Mouse (Mus musculus): ENCODE measurements around the gene Slc24a3.

The Slc24a3 gene

DNA sequence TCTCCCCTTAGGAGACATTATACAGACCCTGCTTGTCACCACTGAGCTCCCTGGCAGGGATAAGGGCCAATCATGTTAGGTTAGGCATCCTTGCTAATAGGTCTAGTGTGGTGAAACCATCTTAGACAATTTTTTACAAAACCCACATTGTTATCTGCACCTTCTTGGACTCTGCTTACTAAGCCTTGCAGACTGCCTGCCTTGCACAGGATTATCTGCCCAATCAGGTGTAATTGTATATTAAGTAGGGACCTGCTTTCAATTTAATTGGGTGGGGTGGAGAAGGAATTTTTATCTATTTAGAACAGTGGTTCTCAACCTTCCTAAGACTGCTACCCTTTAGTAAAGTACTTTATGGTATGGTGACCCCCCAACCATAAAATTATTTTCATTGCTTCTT lies 394.9 kb downstream of the Slc24a3 start:
- no peak for DNase-seq

DNA sequence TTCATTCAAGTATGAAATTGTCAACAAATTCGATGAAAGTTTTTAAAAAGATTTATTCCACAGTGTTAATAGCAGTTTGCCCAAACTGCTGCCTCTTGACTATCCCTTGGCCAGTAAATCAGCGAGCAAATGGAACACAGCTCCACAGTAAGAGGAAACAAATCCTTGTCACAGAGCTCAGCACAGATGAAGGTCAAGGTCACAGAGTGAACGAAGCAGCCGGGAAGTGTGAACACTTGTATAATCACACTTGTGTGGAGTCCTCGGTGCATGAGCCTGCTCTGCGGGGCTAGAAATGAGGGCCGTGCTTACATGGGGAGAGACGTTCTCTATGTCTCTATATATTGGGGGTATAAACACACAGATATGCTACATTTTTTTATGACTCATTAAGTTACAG lies 397.0 kb downstream of the Slc24a3 start:
- no peak for DNase-seq

DNA sequence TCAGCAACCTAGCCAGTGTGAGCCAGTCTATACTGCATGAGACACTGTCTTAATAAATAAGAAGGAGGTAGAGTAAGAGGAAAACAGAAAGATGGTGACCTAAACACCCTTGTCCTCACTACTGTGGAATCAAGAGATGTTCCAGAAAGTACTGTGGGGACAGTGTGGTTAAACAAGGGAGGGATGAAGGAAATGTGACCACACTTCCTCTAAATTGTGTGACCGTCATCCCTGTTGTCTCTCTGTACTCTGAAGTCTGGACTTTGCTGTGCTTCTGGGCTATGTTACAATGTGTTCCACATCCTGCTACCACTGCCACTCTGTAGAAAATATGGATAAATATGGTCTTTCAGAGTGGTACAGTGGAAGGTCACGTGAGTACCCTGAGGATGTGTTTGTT lies 399.4 kb downstream of the Slc24a3 start:
- DNase-seq = no peak

DNA sequence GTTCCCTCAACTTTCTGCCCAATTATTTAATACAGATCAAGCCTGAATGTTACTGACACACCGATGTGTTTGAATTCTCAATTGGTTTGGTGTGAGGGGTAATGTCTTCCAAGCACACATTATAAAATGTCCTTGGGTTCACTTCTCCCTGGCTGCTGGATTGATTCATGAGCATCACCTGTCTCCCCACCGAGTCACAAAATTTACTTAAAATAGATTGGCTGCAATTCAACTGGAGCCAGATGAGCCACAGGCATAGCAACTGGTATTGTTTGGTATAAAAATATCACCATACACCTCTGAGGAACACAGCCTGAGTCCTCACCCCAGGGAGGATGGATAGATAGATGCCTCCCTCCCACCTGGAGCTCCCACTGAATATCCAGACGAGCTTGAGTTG lies 404.4 kb downstream of the Slc24a3 start:
- DNase-seq = no peak

DNA sequence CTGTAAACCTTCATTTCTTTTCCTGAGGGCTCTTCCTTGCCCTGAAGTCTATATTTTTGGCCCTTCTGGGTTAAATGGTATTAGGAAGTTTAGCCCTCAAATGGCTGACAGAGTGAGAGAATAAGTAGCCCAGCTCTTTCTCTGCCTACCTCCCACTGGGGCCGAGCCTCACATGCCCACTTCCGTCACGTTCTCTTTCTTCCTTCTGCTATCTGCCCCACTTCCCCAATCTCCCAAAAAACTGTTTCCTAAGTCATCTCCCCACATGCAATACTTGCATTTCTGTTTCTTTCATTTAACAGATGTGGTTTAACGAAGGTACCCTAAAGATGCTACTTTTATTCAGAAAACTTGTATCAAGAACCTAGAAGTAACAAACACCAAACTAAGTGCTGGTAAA lies 406.6 kb downstream of the Slc24a3 start:
- DNase-seq = no peak

DNA sequence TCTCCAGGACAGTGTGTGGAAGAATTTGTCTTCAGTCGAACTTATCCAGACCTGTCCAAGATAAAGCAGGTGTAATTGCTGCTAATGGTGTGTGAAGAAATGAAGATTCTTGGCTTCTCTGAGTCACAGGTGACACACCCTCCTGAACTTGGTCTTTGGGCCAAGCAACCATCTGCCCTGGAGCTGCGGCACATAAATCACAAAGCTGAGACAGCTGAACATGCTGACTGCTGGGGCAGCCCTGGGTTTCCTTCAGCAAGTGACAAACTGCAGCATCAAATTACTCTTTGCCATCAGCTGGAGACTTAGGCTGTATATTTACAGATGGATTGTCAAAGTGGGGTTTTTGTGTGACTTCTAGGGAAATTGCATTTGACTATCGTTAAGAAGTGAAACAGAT lies 415.5 kb downstream of the Slc24a3 start:
- DNase-seq = no peak

DNA sequence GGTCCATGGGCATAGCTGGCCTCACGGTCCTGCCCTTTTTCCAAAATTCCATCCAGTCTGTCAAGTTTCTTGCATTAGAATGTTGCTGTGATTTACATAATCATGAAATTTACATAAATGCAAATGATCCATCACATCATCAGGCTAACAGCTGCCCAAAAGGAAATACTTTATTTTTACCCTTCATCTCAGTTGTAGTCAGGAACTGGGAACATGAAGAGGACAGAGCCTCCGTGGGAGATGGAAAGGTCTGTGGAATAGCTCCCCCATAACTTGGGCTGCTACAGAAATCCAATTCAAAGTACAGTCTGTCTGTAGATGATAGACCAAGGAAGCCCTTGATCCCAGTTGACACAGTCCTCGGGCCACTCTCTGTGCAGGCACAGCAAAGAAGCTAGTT lies 417.9 kb downstream of the Slc24a3 start:
- no peak for DNase-seq

DNA sequence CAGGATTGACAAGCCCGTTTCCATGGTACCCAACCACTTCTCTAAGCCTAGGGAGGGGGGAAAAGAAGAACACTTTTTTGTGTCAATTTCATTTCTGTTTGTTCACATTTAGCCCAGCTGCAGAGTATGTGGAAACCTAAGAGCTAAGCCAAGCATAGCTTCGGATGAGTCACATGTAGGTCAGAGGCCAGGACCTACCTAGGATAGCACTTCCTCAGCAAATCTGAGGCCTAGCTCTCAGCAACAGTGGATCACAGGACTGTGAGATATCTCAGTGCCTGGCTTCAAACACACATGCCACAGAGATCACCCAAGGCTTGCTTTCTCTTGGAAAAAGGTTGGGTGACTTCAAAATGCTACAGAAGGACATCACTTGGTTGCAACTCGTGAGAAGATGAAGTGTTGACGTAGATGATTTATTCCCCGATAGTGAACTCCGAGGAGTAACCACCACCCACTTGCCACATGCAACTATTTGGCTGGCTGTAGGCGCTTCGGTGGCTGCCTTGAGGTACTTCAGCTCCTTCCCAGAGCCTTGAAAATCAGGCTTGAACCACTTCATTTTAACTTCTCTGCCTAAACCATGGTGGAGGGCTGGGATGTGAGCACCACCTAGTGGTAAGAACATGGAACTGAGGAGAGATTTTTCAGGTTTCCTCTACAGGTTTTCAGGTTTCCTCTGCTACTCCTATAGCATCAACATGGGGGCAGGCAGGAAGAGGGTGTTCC lies 420.6 kb downstream of the Slc24a3 start:
- peak; percentile 32 for DNase-seq

DNA sequence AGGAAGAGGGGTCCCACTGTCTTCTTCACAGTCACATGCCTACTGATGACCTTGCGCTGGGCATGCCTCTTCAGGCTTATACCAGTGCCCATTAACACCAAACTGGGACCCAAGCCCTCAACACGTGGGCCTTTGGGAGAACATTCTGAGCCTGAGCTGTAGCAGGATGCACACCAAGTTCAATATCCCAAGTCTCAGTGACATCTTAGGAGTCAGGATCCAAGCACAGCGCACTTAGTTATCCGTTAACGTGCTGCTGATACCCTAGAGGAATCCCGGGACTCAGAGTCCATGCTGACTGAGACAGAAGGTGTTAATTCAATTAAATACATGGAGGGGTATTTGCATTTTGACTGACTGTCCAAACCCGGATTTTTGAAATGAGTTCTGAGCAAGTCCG lies 424.3 kb downstream of the Slc24a3 start:
- no peak for DNase-seq

DNA sequence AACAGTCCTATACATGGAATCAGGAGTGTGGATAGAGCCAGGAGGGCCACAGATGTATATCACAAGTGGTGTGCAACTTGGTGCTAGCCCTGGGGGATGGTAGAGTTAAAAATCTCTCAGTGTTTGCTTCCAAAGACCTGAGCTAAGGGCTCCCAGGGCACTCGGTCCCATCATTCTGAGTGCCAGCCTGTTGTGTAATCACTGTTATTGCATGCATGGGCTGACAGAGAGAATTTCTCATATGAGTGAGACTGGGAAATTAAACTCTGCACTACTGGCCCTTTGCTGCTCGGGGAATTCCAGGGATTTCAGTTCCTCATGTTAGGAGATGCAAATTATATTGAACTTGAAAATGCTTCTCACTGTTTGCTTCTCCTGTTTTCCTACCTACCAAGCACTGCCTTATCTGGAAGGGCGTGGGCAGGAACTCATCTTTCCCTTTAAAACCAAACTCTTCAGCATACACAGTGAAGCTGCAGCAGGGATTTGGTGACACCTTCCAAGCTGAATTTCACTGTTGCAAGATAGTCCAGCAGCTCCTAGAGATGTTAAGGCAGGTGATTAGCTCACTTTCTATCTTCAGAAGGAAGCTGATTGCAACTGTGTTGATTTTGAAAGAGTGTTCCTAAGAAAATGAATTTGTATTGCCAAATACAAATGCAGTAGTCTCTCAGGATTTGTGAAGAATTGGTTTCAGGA lies 426.2 kb downstream of the Slc24a3 start:
- no peak for DNase-seq

DNA sequence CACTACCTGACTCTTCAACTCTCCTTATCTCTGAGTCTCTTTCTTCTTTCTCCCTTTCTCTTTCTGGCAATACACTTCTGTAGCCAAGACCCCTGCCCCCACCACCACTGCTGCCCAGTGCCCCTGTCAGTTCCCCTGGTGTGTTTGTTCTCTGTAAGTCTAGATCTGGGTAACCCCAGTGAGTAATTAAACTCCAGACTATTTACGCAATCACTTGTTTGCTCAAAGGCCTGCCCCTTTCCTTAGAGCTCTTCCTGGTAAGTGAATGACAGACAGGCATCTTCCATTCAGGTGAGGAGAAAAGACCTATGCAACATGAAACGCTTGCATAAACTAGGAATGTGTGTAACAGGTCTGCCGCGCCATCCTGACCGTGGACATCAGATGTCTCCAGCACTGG lies 430.3 kb downstream of the Slc24a3 start:
- DNase-seq = no peak

DNA sequence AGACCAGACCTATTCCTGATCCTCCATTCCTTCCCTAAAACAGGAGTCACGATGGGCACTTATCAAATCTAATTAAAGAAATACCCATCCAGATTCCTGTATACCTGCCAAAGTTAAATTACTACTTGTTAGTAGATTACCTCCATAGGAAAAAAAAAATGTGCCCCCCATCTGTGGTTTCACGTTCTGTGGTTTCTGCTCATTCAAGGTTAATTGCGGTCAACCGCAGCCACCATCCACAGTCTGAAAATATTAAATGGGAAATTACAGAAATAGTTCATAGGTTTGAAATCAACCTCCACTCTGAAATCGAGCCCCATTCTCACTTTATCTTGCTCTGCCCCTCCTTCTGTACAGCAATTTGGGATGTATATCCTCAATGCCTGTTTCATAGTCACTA lies 440.3 kb downstream of the Slc24a3 start:
- DNase-seq = no peak

DNA sequence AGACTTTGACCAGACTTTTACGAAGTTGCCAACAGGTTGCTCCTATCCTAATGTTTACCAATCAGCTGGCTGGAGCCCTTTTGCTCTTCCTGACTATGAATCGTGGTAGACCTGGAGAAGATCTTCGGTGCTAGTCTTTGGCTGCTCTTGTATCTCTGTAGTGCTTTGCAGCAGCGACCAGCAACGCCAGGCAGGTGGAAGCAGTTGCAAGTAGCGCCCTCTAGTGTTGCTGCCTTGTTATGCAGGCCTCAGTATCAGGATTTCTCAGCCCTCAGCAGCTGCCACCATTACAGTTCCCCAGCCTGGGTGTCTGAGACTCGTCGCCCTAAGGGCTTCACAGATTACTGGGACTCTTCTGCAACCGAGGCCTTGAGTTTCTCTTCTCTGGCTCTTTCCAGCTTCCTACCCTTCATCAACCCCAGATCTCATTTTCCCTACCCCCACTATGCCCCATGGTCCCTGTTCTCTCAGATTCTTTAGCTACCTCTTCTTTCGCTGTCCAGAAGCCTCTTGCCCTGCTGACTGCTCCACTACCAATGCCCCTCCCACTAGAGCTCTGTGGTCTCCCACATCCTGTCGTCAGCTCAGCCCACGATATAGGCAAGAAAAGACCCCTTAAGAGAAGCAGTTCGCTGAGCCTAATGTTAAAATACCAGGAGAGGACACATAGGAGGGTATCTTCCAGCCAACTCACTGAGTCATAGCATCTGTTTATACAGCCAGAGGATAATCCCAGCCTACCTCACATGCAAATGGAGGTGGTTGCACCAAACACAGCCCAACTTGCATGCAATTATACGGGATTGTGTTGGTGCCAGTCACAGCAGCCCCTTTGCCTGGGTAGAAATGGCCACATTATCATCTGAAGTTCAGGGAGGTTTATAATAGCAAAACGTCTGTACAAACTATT lies 443.5 kb downstream of the Slc24a3 start:
- DNase-seq = no peak

DNA sequence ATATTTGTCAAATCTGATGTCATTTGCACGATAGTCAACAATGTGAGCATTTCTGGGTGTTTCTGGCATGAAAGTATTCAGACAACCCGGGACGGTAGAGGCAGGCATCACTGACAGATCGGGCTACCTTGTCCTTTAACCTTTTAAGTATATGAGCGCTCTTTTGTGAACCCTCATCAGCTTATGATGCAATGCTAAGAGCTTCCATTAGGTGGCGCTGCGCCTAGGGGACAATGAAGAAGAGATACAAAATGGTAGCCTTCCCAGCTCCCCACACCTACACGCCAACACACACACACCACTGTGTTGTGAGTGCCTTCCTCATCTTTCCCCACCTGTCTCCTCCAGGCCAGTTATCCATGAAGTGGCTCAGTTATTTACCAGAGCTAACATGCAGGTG lies 445.4 kb downstream of the Slc24a3 start:
- DNase-seq = no peak

DNA sequence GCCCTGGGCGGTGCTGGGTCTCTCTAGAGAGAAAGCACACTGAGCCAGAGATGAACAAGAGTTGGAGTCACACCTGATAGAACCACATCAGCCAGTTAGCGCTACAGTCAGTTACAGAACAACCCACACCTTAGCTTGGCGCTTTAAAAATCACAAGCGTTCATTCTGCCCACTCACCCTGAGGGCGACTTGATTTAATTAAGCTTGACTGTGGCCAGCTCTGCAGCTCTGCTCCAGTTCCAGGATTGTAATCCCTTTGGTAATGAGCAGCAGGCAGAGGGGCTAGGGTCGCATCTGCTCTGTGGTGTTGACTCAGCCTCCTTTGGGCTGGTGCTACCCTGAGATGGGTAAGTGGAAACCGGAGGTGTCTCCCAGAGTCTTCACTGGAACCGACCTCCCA lies 446.2 kb downstream of the Slc24a3 start:
- no peak for DNase-seq

DNA sequence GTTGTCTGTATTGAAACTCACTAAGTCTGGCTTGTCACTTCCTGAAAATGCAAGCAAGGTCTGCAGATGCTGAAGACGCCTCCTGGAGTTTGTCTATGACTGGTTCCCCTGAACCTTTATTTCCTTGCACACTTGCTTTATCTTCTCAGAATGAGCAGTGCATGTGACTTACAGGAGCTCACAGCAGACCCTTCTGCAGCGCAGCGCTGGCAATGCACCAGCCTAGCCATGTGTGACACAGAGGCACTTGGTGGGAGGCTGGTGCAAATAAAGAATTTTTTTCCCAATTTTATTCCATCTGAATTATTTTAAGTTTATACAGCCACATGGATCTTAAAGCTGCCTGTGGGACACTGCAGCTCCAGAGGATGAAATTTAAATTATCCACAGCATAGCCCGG lies 452.1 kb downstream of the Slc24a3 start:
- DNase-seq = no peak

DNA sequence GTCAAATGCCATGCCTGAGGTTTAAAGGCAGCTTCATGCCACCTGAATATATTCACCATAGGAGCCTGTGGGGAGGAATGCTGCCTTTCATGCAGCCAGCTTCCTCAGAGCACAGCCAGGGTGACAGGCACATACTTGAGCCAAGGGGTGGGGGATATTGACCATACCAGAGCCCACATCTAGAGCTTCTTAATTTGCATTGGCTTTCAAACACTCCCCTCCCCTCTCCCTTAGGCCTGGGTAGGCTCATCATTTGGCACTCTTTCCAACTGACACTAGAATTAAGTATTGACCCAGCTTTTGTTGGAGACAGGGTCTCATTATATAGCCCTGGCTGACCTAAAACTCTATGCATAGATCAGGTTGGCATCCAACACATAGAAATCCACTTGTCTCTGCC lies 453.2 kb downstream of the Slc24a3 start:
- DNase-seq = no peak

DNA sequence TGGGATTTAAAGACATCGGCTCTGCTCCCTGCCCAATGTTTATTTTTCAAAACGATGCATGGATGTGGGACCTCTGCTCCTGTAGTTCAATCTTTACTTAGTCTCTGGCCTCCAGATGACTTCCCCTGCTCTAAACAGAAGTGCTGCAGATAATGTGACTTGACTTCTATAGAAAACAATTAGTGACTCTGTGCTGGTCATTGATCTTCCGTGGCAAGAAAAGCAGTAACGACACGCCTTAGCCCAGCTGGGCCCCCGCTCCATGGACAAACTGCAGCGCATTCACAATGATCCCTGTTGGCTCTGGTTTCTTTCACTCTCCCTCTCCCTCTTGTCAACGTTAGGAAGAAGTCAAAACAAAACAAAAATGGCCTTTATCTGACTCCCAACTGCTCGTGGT lies 453.6 kb downstream of the Slc24a3 start:
- no peak for DNase-seq

DNA sequence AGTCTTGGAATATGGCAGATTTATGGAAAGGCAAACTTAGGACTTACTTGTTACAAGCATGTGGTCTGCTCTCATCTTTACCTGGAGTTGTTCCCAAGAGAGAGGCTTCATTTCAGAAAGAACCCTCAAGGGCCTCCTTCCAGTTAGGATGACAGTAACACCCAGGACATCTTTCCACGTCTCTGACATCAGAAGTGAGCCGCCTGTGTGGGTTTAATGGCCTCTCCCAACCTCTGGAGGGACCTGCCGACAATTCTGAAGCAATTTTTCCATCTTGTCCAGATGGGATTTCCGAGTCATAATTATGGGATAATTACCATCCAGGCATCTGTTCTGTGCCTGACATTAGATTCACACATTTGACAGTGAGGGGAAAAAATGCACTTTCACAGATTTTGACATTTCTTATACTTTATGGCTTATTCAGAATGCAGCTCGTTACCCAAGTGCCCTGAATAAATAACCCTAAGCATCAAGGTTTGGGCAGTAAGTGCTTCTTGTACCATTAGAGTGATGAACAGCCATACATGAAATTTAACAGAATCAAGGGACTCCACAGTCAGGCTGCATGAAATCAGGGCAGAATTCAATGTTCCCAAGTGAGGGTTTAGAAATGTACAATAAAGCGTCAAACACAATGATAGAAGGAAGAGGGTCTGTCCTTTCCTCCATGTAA lies 463.7 kb downstream of the Slc24a3 start:
- DNase-seq = no peak

DNA sequence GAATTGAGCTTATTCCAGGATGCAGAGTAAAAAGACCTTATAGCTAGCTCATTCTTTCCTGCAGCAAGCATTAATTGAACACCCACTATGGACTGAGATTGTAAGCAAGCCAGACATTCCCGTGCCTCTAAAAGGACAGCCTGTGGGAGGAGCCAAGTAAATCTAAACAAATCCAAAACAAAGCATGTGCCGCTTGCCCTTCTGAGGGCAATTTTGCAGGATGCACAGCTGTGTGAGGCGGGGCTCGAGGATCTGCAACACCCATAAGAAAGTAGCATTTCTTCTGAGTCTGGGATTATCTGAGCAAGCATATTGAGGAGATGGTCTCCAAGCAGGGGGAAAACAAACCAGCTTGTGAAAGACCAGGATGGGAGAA lies 464.2 kb downstream of the Slc24a3 start:
- no peak for DNase-seq

DNA sequence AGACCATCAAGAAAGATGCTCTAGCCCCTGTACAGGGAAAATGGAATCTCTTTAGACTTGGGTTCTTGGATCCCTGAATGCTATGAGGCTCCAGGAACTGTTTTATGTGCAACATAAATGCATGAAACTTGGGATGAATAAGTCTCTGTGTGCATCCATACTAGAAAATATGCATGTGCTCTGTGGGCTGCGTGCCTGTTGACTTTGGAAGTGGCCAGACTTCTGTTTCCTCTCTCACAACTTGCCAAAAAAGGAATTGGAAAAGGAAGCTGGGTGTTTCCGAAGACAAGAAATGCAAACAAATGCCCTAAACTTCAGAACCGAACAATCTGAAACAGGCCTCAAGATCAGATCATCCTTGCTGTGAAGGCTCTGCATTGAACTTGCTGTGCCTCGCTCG lies 466.3 kb downstream of the Slc24a3 start:
- DNase-seq = no peak

DNA sequence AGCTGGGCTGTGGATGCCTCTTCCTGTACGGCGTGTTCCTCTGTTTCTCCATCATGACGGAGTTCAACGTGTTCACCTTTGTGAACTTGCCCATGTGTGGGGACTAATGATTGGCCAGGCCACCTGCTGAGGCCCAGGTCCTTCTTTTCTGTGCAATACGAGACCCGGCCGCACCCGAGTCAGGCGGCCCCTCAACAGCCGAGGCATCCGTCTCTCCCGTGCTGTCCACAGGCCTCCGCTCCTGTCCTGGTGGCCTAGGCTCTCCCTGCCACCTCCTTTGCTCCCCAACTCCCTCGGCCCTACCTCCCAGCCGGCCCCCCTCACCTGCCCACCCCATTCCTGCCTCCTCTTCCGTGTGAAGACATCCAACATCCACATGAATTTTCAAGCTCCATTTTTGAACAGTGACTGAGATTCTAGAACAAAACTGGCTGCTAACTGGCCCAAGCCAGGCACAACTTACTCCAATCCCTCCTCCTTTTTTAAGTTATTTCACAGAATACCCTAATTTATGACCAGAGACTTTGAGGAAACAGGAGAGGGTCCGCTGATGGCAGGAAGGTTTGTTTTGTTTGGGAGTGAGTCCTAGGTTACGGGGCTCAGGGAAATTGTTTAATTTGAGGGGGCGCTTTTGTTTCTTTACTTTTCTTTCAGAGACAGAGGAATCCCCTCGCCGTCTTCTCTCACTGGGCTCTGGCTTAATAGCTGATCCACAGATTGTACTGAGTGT lies 472.9 kb downstream of the Slc24a3 start:
- no peak for DNase-seq
